Mouse (Mus musculus) retina, postnatal 1 day (tissue): ENCODE measurements around the gene Fam210b.
"Not testable (repeated sequence)": the region's sequence is repeated elsewhere in the genome, so short reads cannot be mapped to it uniquely, and the experiment has no call there.

Experiments
- DNase-seq: peaks from one replicate; pipeline ENCODE4 v3.0.0-alpha.2; 2012

Gene Fam210b

GRCm38 (mm10) chr2:172345258-172345738, at the start of gene Fam210b:
Gene Fam210b (plus strand): TSS chr2:172345565.
- DNase-seq, result peak; percentile 99

DNA sequence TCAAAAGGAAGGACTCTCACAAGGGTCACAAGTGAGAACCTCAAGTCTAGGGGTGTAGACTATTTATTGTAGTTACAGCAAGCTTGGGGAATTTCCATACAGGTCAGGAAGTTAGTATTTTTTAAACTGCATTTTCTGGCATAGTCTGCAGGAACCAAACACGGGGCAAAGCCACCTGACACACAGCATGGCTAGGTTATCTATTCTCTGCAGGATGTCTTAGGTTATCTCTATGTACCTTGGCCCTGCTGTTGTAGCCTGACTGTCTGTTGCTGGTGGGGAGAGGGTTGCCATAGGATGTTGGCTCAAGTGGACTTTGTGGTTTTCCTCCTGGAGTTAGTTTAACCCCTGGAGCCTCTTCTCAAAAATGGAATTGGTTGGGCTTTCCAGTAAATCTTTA, 47.3 kb upstream of the Fam210b start:
- DNase-seq, result no peak

GRCm38 (mm10) chr2:172298542-172298941, 46.8 kb upstream of the Fam210b start:
- DNase-seq, result no peak

- peak; percentile 59 for DNase-seq
Measured at GRCm38 (mm10) chr2:172299126-172299921, 46.0 kb upstream of the Fam210b start.

GRCm38 (mm10) chr2:172302396-172302795, 43.0 kb upstream of the Fam210b start:
- no peak for DNase-seq

DNA sequence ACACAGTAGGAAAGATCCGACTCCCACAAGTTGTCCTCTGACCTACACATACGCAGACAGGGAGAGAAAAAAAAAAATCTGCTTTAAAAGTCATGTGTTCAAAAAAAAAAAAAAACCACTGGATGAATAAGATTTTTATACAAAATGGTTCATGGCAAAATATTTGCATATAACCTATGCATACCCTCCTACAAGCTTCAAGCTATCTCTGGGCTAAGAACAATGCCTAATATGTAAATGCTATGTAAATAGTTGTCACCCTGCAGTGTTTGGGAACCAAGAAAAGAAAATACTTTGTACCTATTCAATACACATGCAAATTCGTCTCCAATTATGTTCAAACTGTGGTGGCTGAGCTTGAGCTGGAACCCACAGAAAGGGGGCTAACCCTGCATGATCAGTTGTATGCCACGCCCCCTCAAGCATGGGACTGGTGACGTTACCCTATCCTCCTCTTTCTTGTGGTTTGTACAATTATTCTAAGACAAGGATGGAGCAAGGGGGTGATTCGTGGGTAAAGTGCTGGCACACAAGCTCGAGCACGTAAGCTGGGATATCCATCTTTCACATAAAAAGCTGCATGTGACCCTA, 41.2 kb upstream of the Fam210b start:
- DNase-seq, result no peak

DNA sequence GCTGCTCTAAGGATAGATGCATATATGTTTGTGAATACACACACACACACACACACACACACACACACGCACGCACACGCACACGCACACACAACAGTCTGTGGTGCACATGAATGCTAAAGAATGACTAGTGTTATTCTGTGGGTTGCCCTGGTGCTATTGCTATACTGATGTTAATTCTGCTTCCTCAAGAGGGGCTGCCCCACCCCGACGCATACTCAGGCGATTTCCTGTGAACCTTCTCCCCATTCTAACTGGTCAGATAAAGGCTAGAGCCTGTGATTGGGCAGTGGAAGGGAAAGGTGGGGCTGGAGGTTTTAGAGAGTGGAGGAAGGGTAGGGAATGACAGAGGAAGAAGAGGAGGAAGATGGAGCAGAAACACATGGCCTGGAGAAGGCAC, 39.8 kb upstream of the Fam210b start:
- DNase-seq, result not testable (repeated sequence)

- no peak for DNase-seq
Measured at GRCm38 (mm10) chr2:172306544-172306943, 38.8 kb upstream of the Fam210b start.

- DNase-seq, result no peak
Measured at GRCm38 (mm10) chr2:172311731-172312130, 33.6 kb upstream of the Fam210b start.

DNA sequence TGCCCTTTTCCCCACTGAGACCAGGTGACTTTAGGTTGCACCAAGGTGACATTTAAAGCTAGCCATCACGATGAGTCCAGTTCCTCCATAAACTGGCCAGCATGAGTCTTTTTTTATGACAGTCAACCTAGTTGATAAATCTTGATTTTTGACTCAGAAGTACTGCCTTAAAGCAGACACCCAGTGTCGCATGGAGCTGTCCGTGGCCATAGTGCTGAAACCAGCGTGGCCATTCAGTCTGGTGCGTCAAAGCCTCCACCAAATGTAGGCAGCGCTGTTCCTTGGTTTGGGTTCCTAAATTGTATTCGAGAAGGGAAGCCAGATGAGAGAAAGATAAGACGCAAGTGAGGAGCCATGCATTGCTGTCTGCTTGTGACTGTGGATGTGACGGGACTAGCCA, 24.5 kb upstream of the Fam210b start:
- DNase-seq, result peak; percentile 57

GRCm38 (mm10) chr2:172328248-172328647, 17.1 kb upstream of the Fam210b start:
- DNase-seq, result no peak

DNA sequence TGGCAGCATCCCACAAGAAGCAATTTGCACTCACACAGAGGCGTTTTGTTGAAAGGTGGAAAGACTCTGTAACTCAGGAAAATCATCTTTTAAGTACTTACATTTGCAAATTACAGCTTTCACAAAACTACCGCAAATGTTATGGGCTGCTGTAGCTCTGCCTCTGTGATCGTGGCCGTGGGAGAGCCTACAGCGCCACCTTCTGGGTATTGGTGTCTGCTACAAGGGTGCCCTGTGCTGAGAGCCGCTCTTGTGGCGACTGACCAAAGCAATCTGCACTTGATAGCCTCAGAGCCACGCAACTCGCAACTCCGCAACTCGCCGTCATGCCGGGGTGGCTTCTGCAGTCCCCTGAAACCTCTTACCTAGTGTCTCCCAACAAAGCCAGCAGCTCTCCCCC, 16.2 kb upstream of the Fam210b start:
- peak; percentile 73 for DNase-seq

DNA sequence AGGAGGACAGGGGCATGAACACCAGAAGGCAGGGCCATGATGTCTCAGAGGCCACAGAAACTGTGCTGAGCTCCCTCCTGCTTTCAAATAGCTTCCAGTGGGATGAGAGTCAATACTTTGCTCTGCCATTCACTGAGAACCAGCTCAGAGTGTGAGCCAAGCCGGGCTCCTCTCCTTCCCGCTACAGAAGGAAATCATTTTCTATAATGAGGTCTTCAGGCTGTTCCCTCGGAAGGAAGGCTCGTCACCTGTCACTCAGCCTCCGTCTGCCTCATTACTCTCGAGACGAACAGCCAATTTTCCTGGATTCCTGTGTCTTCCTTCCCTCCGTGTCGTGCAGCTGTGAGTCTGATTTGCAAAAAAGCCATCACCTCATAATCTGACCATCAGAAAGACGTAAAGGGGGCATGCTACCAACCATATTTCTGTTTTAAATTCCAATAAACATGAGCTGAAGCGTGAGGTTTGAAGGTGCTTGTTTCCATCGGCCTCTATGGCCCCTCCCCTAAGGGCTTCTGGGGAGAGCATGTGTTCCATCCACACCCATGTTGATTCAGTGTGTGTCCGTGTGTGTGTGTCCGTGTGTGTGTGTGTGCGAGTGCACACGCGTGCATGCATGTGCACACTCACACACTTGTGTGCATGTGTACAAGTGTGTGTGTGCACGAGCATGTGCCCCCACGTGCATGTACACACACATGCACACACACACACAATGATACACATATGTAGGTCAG, 7.0 kb upstream of the Fam210b start:
- DNase-seq, result peak; percentile 17

DNA sequence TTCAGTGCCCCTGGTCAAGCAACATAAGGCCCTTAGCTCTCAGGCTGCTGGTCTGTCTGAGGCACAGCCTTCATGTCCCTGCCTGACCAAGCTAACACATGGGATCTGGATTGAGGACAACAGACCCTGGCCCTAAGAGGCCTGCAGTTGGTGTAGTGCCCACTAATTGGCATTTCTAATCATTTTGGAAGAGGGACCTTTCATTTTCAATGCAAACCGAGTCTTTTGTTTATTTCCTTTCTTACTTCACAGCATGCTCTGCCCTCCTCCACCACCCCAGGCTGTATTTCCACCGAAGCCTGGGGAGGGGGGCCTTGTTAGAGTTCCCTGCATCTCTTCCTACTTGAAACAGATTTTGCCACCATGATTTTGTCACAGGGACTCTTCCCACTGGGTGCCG, 4.4 kb upstream of the Fam210b start:
- no peak for DNase-seq

GRCm38 (mm10) chr2:172341606-172342005, 3.8 kb upstream of the Fam210b start:
- no peak for DNase-seq

GRCm38 (mm10) chr2:172343751-172344150, 1.6 kb upstream of the Fam210b start:
- no peak for DNase-seq

- no peak for DNase-seq
Measured at GRCm38 (mm10) chr2:172344669-172345068, 696 bp upstream of the Fam210b start.

- peak; percentile 49 for DNase-seq
Measured at GRCm38 (mm10) chr2:172346034-172346929, 917 bp downstream of the Fam210b start.

- peak; percentile 51 for DNase-seq
Measured at GRCm38 (mm10) chr2:172346933-172347611, 1.7 kb downstream of the Fam210b start.

DNA sequence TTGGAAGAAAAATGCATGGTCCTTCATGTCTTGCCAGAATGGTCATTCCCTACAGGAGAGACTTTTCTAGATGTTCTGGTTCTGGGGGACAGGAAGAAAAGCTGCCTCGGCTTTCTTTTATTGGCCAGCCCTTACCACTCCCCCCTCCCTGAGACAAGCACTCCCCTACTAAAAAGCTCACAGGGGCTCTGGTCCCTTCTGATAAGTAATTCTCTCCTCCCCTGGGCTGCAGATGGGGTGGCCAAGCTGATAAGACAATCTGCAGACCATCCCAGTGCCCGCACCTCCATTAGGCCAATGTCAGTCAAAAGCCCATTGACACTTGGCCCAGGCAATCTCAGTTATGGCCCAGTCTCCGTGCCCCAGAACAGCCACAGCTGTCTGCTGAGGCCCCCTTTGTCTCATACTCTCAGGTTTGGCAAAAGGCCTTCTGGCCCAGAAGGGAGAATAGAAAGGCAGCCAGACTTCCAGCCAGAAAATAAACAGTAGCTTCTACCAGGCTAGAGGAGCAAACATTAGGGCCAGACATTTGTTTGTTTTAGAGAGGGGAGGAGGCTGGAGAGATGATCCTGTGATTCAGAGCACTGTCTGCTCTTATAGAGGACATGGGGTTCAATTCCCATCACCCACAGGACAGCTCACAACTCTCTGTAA, 3.1 kb downstream of the Fam210b start:
- DNase-seq, result no peak

DNA sequence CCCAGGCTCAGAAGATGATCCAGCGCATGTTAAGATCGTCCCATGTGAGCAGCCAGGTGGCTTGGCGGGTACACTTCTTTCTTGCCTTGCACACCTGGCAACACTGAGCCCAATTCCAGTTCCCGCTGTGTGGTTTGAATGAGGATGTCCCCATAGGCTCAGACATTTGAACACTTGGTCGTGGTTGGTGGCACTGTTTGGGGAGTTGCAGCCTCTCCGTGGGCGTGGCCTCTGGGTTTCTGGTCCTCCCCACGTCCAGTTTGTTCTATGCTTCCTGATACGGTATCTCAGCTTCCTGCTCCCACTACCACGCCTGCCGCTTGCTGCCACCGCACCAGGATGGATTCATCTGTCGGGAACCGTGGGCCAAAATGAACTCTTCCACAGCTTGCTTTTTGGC, 4.4 kb downstream of the Fam210b start:
- no peak for DNase-seq
